Mouse (Mus musculus) heart, postnatal 0 days (tissue): Measurements from ENCODE around the gene Sptbn4.

ENCODE experiments used
- CTCF ChIP-seq: IDR thresholded peaks from 2 replicates; pipeline ENCODE4 v1.5.1; 2016; ENCODE audit warnings: antibody characterized with exemption, control low read depth, low read depth
- EP300 ChIP-seq: IDR thresholded peaks from 2 replicates; pipeline ENCODE4 v1.6.1; 2016; ENCODE audit warnings: antibody characterized with exemption, low read depth

DNA sequence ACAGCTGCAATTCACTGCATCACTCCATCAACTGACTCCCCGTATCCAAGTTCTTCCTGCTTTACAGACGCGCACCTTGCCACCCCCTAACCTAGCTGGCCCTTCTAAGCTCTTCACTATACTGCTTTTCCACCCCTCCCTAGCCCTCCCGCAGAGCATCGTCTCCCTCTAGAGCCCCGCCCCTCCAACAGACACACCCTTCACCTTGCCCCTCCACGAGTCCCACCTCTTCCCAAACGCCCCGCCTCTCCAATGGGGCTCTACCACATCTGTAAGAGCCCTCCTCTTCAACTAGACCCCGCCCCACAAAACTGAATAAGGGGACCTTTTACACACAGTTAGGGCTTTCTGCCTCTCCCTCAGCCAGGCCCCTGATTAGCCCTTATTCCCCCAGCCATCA, 13.7 kb downstream of the Sptbn4 start:
- TF ChIP-seq EP300 (no peak), CTCF (no peak)
